Mouse (Mus musculus) embryonic facial prominence, embryonic 11.5 days (tissue): ENCODE results near the gene Btbd8. TPM values are rescaled to one million over a fixed set of nuclear protein-coding genes. Genes with fewer than 3 reads are reported as not detected.

Experiments
- ATAC-seq: fragments of 200-750 bp; cut with Nextera tagmentation; replicated peaks from 2 replicates; pipeline ENCODE4 v1.8.0; 2017; ENCODE audit warnings: low read depth; ENCODE audit not compliant: insufficient number of reproducible peaks, low FRiP score, low TSS enrichment
- DNase-seq: peaks from one replicate; pipeline ENCODE4 v3.0.0-alpha.2; 2015; ENCODE audit warnings: low spot score
- H3K27ac ChIP-seq: fragments of 300-500 bp; sonication (generic); replicated peaks from 2 replicates; pipeline ENCODE4 v1.5.1; 2014; ENCODE audit warnings: mild to moderate bottlenecking, low read depth, low read length, control low read depth
- H3K27me3 ChIP-seq: fragments of 300-500 bp; sonication (generic); 2 replicates; pipeline ENCODE4 v1.6.1; 2014; ENCODE audit warnings: mild to moderate bottlenecking, low read length, moderate library complexity, mixed read lengths; ENCODE audit not compliant: control insufficient read depth, insufficient read depth
- H3K36me3 ChIP-seq: fragments of 300-500 bp; sonication (generic); replicated peaks from 2 replicates; pipeline ENCODE4 v1.6.1; 2014; ENCODE audit warnings: low read depth, mild to moderate bottlenecking, low read length, moderate library complexity, mixed read lengths; ENCODE audit not compliant: control insufficient read depth, insufficient read depth
- H3K4me1 ChIP-seq: fragments of 300-500 bp; sonication (generic); 2 replicates; pipeline ENCODE4 v1.6.1; 2014; ENCODE audit warnings: low read length, mixed read lengths; ENCODE audit not compliant: control insufficient read depth, insufficient read depth
- H3K4me2 ChIP-seq: fragments of 300-500 bp; sonication (generic); 2 replicates; pipeline ENCODE4 v1.6.1; 2014; ENCODE audit warnings: low read depth, mild to moderate bottlenecking, control low read depth, low read length, moderate library complexity
- H3K4me3 ChIP-seq: fragments of 300-500 bp; sonication (generic); 2 replicates; pipeline ENCODE4 v1.5.1; 2014; ENCODE audit warnings: low read depth, low read length, control low read depth
- H3K9ac ChIP-seq: fragments of 300-500 bp; sonication (generic); replicated peaks from 2 replicates; pipeline ENCODE4 v1.6.1; 2014; ENCODE audit warnings: mild to moderate bottlenecking, control low read depth, low read length
- H3K9me3 ChIP-seq: fragments of 300-500 bp; sonication (generic); replicated peaks from 2 replicates; pipeline ENCODE4 v1.6.1; 2016; ENCODE audit warnings: mild to moderate bottlenecking, low read length, inconsistent platforms, mixed read lengths; ENCODE audit not compliant: control insufficient read depth
- WGBS: fragments of 180-500 bp; shearing (Covaris S2); extraction: QIAGEN DNeasy Blood & Tissue Kit; methylation state at CpG from one replicate; pipeline ENCODE4 v1.1.7; 2014; 5-methylcytosine and 5-hydroxymethylcytosine counted together
- polyA plus RNA-seq: library from polyadenylated mRNA; unstranded; fragments of >200 nt; fragmentation: Nextera tagmentation; extraction: Ambion mirVana; gene quantifications from 2 replicates; pipeline ENCODE4 v1.2.1, GENCODE M21; 2014

Btbd8 gene
- polyA plus RNA-seq, 1 experiment from 2014 or later = 5.5 TPM

DNA sequence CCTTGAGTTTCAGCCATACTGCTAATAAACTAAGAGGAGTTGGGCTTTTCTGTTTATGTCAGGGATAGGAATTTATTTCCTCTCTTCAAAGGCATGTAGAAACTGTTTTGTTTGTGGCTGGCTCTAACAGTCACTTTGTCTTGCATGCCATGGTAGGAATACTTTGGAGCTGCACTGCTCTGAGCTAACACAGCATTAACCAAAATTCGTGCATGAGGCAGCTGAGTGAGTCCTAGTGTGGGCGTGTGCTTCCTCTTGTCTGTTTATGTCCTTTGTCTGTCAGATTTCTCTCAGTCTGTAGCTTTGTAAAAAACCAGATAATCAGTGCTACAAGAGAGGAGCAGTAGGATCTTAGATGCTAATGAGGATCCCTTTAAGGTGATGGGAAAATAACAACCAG lies 73.5 kb downstream of the Btbd8 start:
- ATAC-seq (no peak), DNase-seq (no peak)
- Histone ChIP-seq H3K9me3 (no peaks in the 10 kb centered on the region), H3K4me1 (no peaks in the 10 kb centered on the region), H3K36me3 (no peaks in the 10 kb centered on the region), H3K27ac (no peak overlapping the region), H3K27me3 (no peaks in the 10 kb centered on the region), H3K4me2 (no peak overlapping the region), H3K9ac (no peak overlapping the region), H3K4me3 (no peak overlapping the region)
- 72% methylated on average over 2 of the region's 2 CpGs for WGBS

DNA sequence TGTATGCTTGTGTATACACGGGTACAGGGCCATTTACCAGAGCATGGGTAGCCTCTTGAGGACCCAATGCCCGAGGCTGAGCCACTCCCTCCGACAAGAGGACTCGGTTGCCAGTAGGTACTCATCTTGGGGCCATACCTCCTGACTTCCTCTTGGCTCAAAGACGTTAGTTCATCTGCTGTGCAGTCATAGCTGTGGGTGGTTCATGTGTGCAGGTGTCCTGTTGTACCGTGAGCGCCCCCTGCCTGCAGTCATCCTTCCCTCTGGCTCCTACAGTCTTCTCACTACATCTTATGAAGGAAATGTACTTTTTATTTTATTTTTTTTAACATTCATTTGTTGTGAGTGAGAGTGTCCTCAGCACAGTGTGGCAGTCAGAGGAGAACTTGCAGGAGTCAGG lies 75.8 kb downstream of the Btbd8 start:
- WGBS = 49% methylated on average over 7 of the region's 7 CpGs

DNA sequence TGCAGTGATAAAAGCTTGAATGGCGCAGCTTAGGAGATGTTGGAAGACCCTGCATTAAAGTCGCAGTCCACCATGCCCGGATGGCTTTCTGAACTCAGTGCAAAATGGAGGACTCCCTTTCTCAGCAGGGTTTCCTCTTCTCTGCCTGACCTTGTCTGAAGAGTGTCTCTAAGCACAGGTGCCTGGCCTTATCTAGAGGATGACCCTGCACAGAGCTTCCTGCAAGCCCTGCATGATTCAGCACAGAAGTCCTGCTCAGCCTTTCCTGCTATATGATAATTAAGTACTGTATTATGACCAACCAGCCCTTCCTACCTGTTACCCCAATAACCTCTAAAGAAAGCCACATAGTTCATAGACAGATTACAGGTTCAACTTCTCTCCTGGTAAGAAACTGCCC lies 77.7 kb downstream of the Btbd8 start:
- ATAC-seq (no peak), DNase-seq (no peak)
- no peaks in the 10 kb centered on the region for H3K4me1 ChIP-seq
- no peaks in the 10 kb centered on the region for H3K9me3 ChIP-seq
- H3K36me3 ChIP-seq = no peaks in the 10 kb centered on the region
- no peak overlapping the region for H3K27ac ChIP-seq
- no peak overlapping the region for H3K9ac ChIP-seq
- no peaks in the 10 kb centered on the region for H3K27me3 ChIP-seq
- no peak overlapping the region for H3K4me3 ChIP-seq
- no peak overlapping the region for H3K4me2 ChIP-seq
- WGBS = 91% methylated on average over 3 of the region's 3 CpGs

More for the DNA sequence above, 75.8 kb downstream of the Btbd8 start:
- peak; percentile 6; the same call in 1 of the 2 replicates for ATAC-seq
- Histone ChIP-seq H3K4me1 (no peaks in the 10 kb centered on the region), H3K27ac (no peak overlapping the region), H3K36me3 (no peaks in the 10 kb centered on the region), H3K9ac (no peak overlapping the region), H3K4me3 (no peak overlapping the region), H3K9me3 (no peaks in the 10 kb centered on the region), H3K4me2 (no peak overlapping the region), H3K27me3 (no peaks in the 10 kb centered on the region)
- peak; percentile 59 for DNase-seq

- no peak overlapping the region for H3K9ac ChIP-seq
- 94% methylated on average over 1 of the region's 1 CpGs for WGBS
- no peaks in the 10 kb centered on the region for H3K27me3 ChIP-seq
- ATAC-seq (no peak), DNase-seq (no peak)
- no peaks in the 10 kb centered on the region for H3K36me3 ChIP-seq
- no peaks in the 10 kb centered on the region for H3K4me1 ChIP-seq
- H3K9me3 ChIP-seq = no peaks in the 10 kb centered on the region
- no peak overlapping the region for H3K4me2 ChIP-seq
- H3K27ac ChIP-seq = no peak overlapping the region
- no peak overlapping the region for H3K4me3 ChIP-seq
These were observed 78.3 kb downstream of the Btbd8 start for GRCm38 (mm10) chr5:107516087-107516486.

DNA sequence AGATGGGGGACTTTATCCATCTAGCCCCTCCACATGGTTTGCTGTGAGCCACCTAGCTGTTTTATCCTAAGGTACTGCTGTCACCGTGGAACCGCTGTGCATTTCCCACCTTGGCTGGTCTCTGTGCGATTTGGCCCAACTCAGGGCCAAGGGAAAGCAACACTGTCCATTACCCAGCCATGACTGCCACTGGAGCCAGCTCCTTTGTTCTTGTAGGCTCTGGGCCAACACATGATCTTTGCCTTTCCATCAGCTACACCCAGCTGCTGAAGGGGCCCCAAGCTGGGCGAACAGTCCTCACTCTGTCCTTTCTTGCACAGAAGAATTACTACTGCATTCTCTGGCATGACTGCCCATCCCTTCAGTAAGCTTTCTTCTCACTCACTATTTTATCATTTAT lies 80.8 kb downstream of the Btbd8 start:
- Histone ChIP-seq H3K9ac (no peak overlapping the region), H3K4me1 (no peaks in the 10 kb centered on the region), H3K9me3 (no peaks in the 10 kb centered on the region), H3K4me3 (no peak overlapping the region), H3K27me3 (no peaks in the 10 kb centered on the region), H3K27ac (no peak overlapping the region), H3K4me2 (no peak overlapping the region), H3K36me3 (no peaks in the 10 kb centered on the region)
- 93% methylated on average over 4 of the region's 4 CpGs for WGBS
- ATAC-seq (no peak), DNase-seq (no peak)

GRCm38 (mm10) chr5:107521386-107521785 lies 83.6 kb downstream of the Btbd8 start:
- Histone ChIP-seq H3K9me3 (no peaks in the 10 kb centered on the region), H3K4me3 (no peak overlapping the region), H3K4me1 (no peaks in the 10 kb centered on the region), H3K27ac (no peak overlapping the region), H3K36me3 (no peaks in the 10 kb centered on the region), H3K4me2 (no peak overlapping the region), H3K9ac (no peak overlapping the region), H3K27me3 (no peaks in the 10 kb centered on the region)
- WGBS = 90% methylated on average over 6 of the region's 6 CpGs
- no peak for DNase-seq
- ATAC-seq = no peak

GRCm38 (mm10) chr5:107521897-107522296 lies 84.1 kb downstream of the Btbd8 start:
- Histone ChIP-seq H3K27me3 (no peaks in the 10 kb centered on the region), H3K9ac (no peak overlapping the region), H3K4me3 (no peak overlapping the region), H3K27ac (no peak overlapping the region), H3K4me2 (no peak overlapping the region), H3K4me1 (no peaks in the 10 kb centered on the region), H3K36me3 (no peaks in the 10 kb centered on the region), H3K9me3 (no peaks in the 10 kb centered on the region)
- ATAC-seq (no peak), DNase-seq (no peak)
- 82% methylated on average over 7 of the region's 7 CpGs for WGBS

- Histone ChIP-seq H3K27me3 (no peaks in the 10 kb centered on the region), H3K9ac (no peak overlapping the region), H3K9me3 (no peaks in the 10 kb centered on the region), H3K4me1 (no peaks in the 10 kb centered on the region), H3K36me3 (no peaks in the 10 kb centered on the region), H3K4me3 (no peak overlapping the region), H3K4me2 (no peak overlapping the region), H3K27ac (no peak overlapping the region)
- DNase-seq (no peak), ATAC-seq (no peak)
- WGBS = 85% methylated on average over 10 of the region's 10 CpGs
These were observed 86.5 kb downstream of the Btbd8 start for GRCm38 (mm10) chr5:107524281-107524680.
